Mouse (Mus musculus): ENCODE measurements around the gene Slc18a3. TPM values are rescaled to one million over a fixed set of nuclear protein-coding genes. Genes with fewer than 3 reads are reported as not detected.

Slc18a3 gene
- polyA plus RNA-seq (2016; fragmentation: Nextera tagmentation; extraction: Ambion mirVana): 2.8 and 12.0 TPM in 2 replicates

- H3K4me3 ChIP-seq: peak within 1 kb of the TSS; percentile 51
- DNase-seq (ENCODE audit: low spot score): peak; percentile 44
- peak within 1 kb of the TSS; percentile 56; the same call in 1 of the 2 replicates for H3K27ac ChIP-seq
- H3K36me3 ChIP-seq: no peaks in the 10 kb centered on the region
- H3K9me3 ChIP-seq: no peaks in the 10 kb centered on the region
- peaks cover 34% of the 10 kb centered on the region for H3K4me1 ChIP-seq (replicated peaks)
- H3K27me3 ChIP-seq (ENCODE audit: insufficient read depth, poor library complexity, severe bottlenecking): peaks cover 90% of the 10 kb centered on the region
- under 1% methylated on average over 70 of the region's 70 CpGs for WGBS
Observed at GRCm38 (mm10) chr14:32464601-32465505, at the start of gene Slc18a3. Gene Slc18a3 (minus strand): TSS chr14:32464850.

- Histone ChIP-seq H3K4me1 (replicated peaks) (peaks cover 19% of the 10 kb centered on the region), H3K27ac (peak within 1 kb of the TSS; percentile 95), H3K36me3 (peaks cover 25% of the 10 kb centered on the region), H3K9me3 (no peaks in the 10 kb centered on the region), H3K27me3 (ENCODE audit: insufficient read depth, poor library complexity, severe bottlenecking) (peaks cover 6% of the 10 kb centered on the region; the same call in 1 of the 2 replicates), H3K4me3 (peak within 1 kb of the TSS; percentile 70)
- WGBS: under 1% methylated on average over 62 of the region's 62 CpGs
- peak; percentile 94 for DNase-seq (ENCODE audit: low spot score)
Observed at GRCm38 (mm10) chr14:32513336-32514032, 48.8 kb upstream of the Slc18a3 start, which contains the start of gene Ercc6. Gene Ercc6 (plus strand): TSS chr14:32513521.

GRCm38 (mm10) chr14:32512912-32513311 is 48.3 kb upstream of the Slc18a3 start:
- H3K27ac ChIP-seq: peak overlapping the region; percentile 95

GRCm38 (mm10) chr14:32509443-32509961 is 44.9 kb upstream of the Slc18a3 start:
- Histone ChIP-seq H3K27ac (no peak overlapping the region), H3K9me3 (no peaks in the 10 kb centered on the region)
- 85% methylated on average over 6 of the region's 6 CpGs for WGBS

More at GRCm38 (mm10) chr14:32512912-32513311, 48.3 kb upstream of the Slc18a3 start:
- DNase-seq (ENCODE audit: low spot score): no peak
- no peaks in the 10 kb centered on the region for H3K9me3 ChIP-seq
- H3K27me3 ChIP-seq (ENCODE audit: insufficient read depth, poor library complexity, severe bottlenecking): peaks cover 6% of the 10 kb centered on the region; the same call in 1 of the 2 replicates
- H3K4me3 ChIP-seq: peak overlapping the region; percentile 70
- H3K36me3 ChIP-seq: peaks cover 20% of the 10 kb centered on the region
- 40% methylated on average over 9 of the region's 9 CpGs for WGBS
- peaks cover 19% of the 10 kb centered on the region for H3K4me1 ChIP-seq (replicated peaks)

GRCm38 (mm10) chr14:32508105-32508835 is 43.6 kb upstream of the Slc18a3 start:
- no peak overlapping the region for H3K27ac ChIP-seq
- DNase-seq (ENCODE audit: low spot score): no peak
- H3K36me3 ChIP-seq: no peaks in the 10 kb centered on the region
- no peaks in the 10 kb centered on the region for H3K9me3 ChIP-seq
- no peak overlapping the region for H3K4me3 ChIP-seq
- peaks cover 5% of the 10 kb centered on the region for H3K4me1 ChIP-seq (replicated peaks)
- 76% methylated on average over 10 of the region's 10 CpGs for WGBS
- peaks cover 6% of the 10 kb centered on the region; the same call in 1 of the 2 replicates for H3K27me3 ChIP-seq (ENCODE audit: insufficient read depth, poor library complexity, severe bottlenecking)

More at GRCm38 (mm10) chr14:32509443-32509961, 44.9 kb upstream of the Slc18a3 start:
- Histone ChIP-seq H3K36me3 (no peaks in the 10 kb centered on the region), H3K4me3 (no peak overlapping the region), H3K27me3 (ENCODE audit: insufficient read depth, poor library complexity, severe bottlenecking) (peaks cover 6% of the 10 kb centered on the region; the same call in 1 of the 2 replicates), H3K4me1 (replicated peaks) (peaks cover 16% of the 10 kb centered on the region)
- DNase-seq (ENCODE audit: low spot score): no peak

- 85% methylated on average over 4 of the region's 4 CpGs for WGBS
- peaks cover 6% of the 10 kb centered on the region; the same call in 1 of the 2 replicates for H3K27me3 ChIP-seq (ENCODE audit: insufficient read depth, poor library complexity, severe bottlenecking)
- H3K4me1 ChIP-seq (replicated peaks): no peaks in the 10 kb centered on the region
- no peak for DNase-seq (ENCODE audit: low spot score)
- H3K9me3 ChIP-seq: no peaks in the 10 kb centered on the region
- H3K27ac ChIP-seq: no peak overlapping the region
- no peak overlapping the region for H3K4me3 ChIP-seq
- H3K36me3 ChIP-seq: no peaks in the 10 kb centered on the region
Observed at GRCm38 (mm10) chr14:32507216-32507615, 42.6 kb upstream of the Slc18a3 start.

GRCm38 (mm10) chr14:32506329-32506728 is 41.7 kb upstream of the Slc18a3 start:
- Histone ChIP-seq H3K27ac (no peak overlapping the region), H3K36me3 (no peaks in the 10 kb centered on the region), H3K4me1 (replicated peaks) (no peaks in the 10 kb centered on the region), H3K9me3 (no peaks in the 10 kb centered on the region), H3K4me3 (no peak overlapping the region), H3K27me3 (ENCODE audit: insufficient read depth, poor library complexity, severe bottlenecking) (peaks cover under 1% of the 10 kb centered on the region; the same call in 1 of the 2 replicates)
- DNase-seq (ENCODE audit: low spot score): no peak
- WGBS: 89% methylated on average over 10 of the region's 10 CpGs

- H3K9me3 ChIP-seq: no peaks in the 10 kb centered on the region
- H3K36me3 ChIP-seq: no peaks in the 10 kb centered on the region
- H3K4me3 ChIP-seq: no peak overlapping the region
- WGBS: 80% methylated on average over 1 of the region's 1 CpGs
- no peak for DNase-seq (ENCODE audit: low spot score)
- H3K4me1 ChIP-seq (replicated peaks): no peaks in the 10 kb centered on the region
- no peaks in the 10 kb centered on the region for H3K27me3 ChIP-seq (ENCODE audit: insufficient read depth, poor library complexity, severe bottlenecking)
- no peak overlapping the region for H3K27ac ChIP-seq
Observed at GRCm38 (mm10) chr14:32503897-32504296, 39.2 kb upstream of the Slc18a3 start.

GRCm38 (mm10) chr14:32502764-32503688 is 38.4 kb upstream of the Slc18a3 start:
- 81% methylated on average over 9 of the region's 9 CpGs for WGBS

GRCm38 (mm10) chr14:32501303-32501702 is 36.7 kb upstream of the Slc18a3 start:
- Histone ChIP-seq H3K36me3 (no peaks in the 10 kb centered on the region), H3K27me3 (ENCODE audit: insufficient read depth, poor library complexity, severe bottlenecking) (no peaks in the 10 kb centered on the region), H3K27ac (no peak overlapping the region), H3K4me1 (replicated peaks) (no peaks in the 10 kb centered on the region), H3K4me3 (no peak overlapping the region), H3K9me3 (no peaks in the 10 kb centered on the region)
- DNase-seq (ENCODE audit: low spot score): no peak
- WGBS: 62% methylated on average over 2 of the region's 2 CpGs

More at GRCm38 (mm10) chr14:32502764-32503688, 38.4 kb upstream of the Slc18a3 start:
- DNase-seq (ENCODE audit: low spot score): no peak
- no peaks in the 10 kb centered on the region for H3K36me3 ChIP-seq
- H3K27ac ChIP-seq: no peak overlapping the region
- no peak overlapping the region for H3K4me3 ChIP-seq
- H3K4me1 ChIP-seq (replicated peaks): no peaks in the 10 kb centered on the region
- no peaks in the 10 kb centered on the region for H3K9me3 ChIP-seq
- H3K27me3 ChIP-seq (ENCODE audit: insufficient read depth, poor library complexity, severe bottlenecking): no peaks in the 10 kb centered on the region

- 80% methylated on average over 8 of the region's 8 CpGs for WGBS
- peaks cover 9% of the 10 kb centered on the region for H3K27me3 ChIP-seq (ENCODE audit: insufficient read depth, poor library complexity, severe bottlenecking)
- no peaks in the 10 kb centered on the region for H3K9me3 ChIP-seq
- H3K4me1 ChIP-seq (replicated peaks): 0 out of 2 replicates have a peak, but pooled peaks cover 4% of the 10 kb centered on the region
- no peak overlapping the region for H3K27ac ChIP-seq
- no peaks in the 10 kb centered on the region for H3K36me3 ChIP-seq
- H3K4me3 ChIP-seq: no peak overlapping the region
- DNase-seq (ENCODE audit: low spot score): no peak
Observed at GRCm38 (mm10) chr14:32496115-32496850, 31.6 kb upstream of the Slc18a3 start.

All from hindbrain, embryonic 10.5 days (tissue).